Mouse (Mus musculus): ENCODE data around the gene Nav2.

Nav2 gene

GRCm38 (mm10) chr7:49527925-49528324, 619.4 kb downstream of the Nav2 start:
- no peak for DNase-seq

- DNase-seq = no peak
Observed at GRCm38 (mm10) chr7:49529498-49529897, 621.0 kb downstream of the Nav2 start.

GRCm38 (mm10) chr7:49533571-49533970, 625.1 kb downstream of the Nav2 start:
- DNase-seq = peak; percentile 66 to 69

- no peak for DNase-seq
Observed at GRCm38 (mm10) chr7:49534208-49534607, 625.7 kb downstream of the Nav2 start.

GRCm38 (mm10) chr7:49538360-49538759, 629.8 kb downstream of the Nav2 start:
- peak; percentile 49 to 72 for DNase-seq

GRCm38 (mm10) chr7:49540181-49540580, 631.7 kb downstream of the Nav2 start:
- no peak for DNase-seq

GRCm38 (mm10) chr7:49542135-49542534, 633.6 kb downstream of the Nav2 start:
- DNase-seq = no peak

- no peak for DNase-seq
Observed at GRCm38 (mm10) chr7:49544775-49545705, 636.5 kb downstream of the Nav2 start.

GRCm38 (mm10) chr7:49545706-49546097, 637.2 kb downstream of the Nav2 start:
- DNase-seq = no peak

- no peak for DNase-seq
Observed at GRCm38 (mm10) chr7:49548397-49548796, 639.9 kb downstream of the Nav2 start.

- no peak for DNase-seq
Observed at GRCm38 (mm10) chr7:49553236-49553981, 644.9 kb downstream of the Nav2 start.

- no peak for DNase-seq
Observed at GRCm38 (mm10) chr7:49558240-49558640, 649.7 kb downstream of the Nav2 start.

GRCm38 (mm10) chr7:49558895-49559294, 650.4 kb downstream of the Nav2 start:
- peak; percentile 51 to 74 for DNase-seq

GRCm38 (mm10) chr7:49560012-49560411, 651.5 kb downstream of the Nav2 start:
- DNase-seq = no peak

GRCm38 (mm10) chr7:49562404-49562803, 653.9 kb downstream of the Nav2 start:
- DNase-seq = no peak

GRCm38 (mm10) chr7:49562851-49563250, 654.3 kb downstream of the Nav2 start:
- DNase-seq = peak; percentile 26 to 30

GRCm38 (mm10) chr7:49565084-49565483, 656.6 kb downstream of the Nav2 start:
- DNase-seq = no peak

GRCm38 (mm10) chr7:49565798-49566197, 657.3 kb downstream of the Nav2 start:
- DNase-seq = no peak

- DNase-seq = no peak
Observed at GRCm38 (mm10) chr7:49567346-49568034, 659.0 kb downstream of the Nav2 start.

- DNase-seq = no peak
Observed at GRCm38 (mm10) chr7:49569646-49570045, 661.1 kb downstream of the Nav2 start.

- no peak for DNase-seq
Observed at GRCm38 (mm10) chr7:49571606-49572005, 663.1 kb downstream of the Nav2 start.

GRCm38 (mm10) chr7:49575226-49575625, 666.7 kb downstream of the Nav2 start:
- no peak for DNase-seq

GRCm38 (mm10) chr7:49577096-49577495, 668.6 kb downstream of the Nav2 start:
- DNase-seq = no peak

Measured in kidney, postnatal 36 days (tissue).